Mouse (Mus musculus): ENCODE data around the gene Prickle2. TPM values are rescaled to one million over a fixed set of nuclear protein-coding genes. Genes with fewer than 3 reads are reported as not detected.

Prickle2 gene
- polyA plus RNA-seq, 2 experiments = 0.15 to 0.20 TPM

GRCm38 (mm10) chr6:92640896-92641295 lies 65.1 kb downstream of the Prickle2 start:
- Histone ChIP-seq H3K4me1 (replicated peaks; ENCODE audit: control insufficient read depth in 2 of 2, insufficient read depth in 2 of 2, low read length in 1 of 2) (no peaks in the 10 kb centered on the region), H3K27ac (no peak overlapping the region), H3K9me3 (ENCODE audit: control insufficient read depth, low read length) (no peaks in the 10 kb centered on the region), H3K9ac (replicated peaks) (no peak overlapping the region), H3K4me2 (ENCODE audit: low read depth) (no peak overlapping the region), H3K4me3 (ENCODE audit: insufficient read depth in 1 of 2, low read depth in 2 of 2, low read length in 2 of 2) (no peak overlapping the region), H3K27me3 (ENCODE audit: control insufficient read depth, insufficient read depth, low read length) (no peaks in the 10 kb centered on the region), H3K36me3 (replicated peaks; ENCODE audit: control insufficient read depth, insufficient read depth, low read depth) (no peaks in the 10 kb centered on the region)
- 60% methylated on average over 2 of the region's 2 CpGs for WGBS (ENCODE audit: insufficient replicate concordance)
- ATAC-seq (ENCODE audit: insufficient read depth) (no peak), DNase-seq (ENCODE audit: low read depth in 3 of 3, low spot score in 3 of 3) (no peak)
- TF ChIP-seq CTCF (IDR thresholded peaks at IDR 0.05; ENCODE audit: low read depth) = no peak
- TF ChIP-seq EP300 (IDR thresholded peaks at IDR 0.05; ENCODE audit: low read depth) = no peak

DNA sequence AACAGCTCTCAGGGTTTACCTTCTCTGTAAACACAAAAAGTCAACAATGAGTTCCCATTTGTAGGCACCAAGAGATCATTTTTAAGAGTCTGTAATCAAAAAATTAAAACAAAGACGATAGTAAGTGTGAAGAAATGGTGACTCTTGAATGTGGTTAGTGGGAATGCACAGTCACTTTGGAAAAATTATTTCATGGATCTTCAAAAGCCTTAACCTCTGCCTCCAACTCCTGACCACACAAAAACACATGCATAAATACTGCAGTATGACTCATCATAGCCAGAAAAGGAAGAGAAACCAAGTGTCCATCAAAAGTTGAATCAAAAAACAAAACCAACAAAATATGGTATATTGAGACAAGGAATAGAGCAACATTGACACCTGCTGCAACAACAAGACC lies 69.5 kb downstream of the Prickle2 start:
- H3K36me3 ChIP-seq (replicated peaks; ENCODE audit: control insufficient read depth, insufficient read depth, low read depth) = no peaks in the 10 kb centered on the region
- TF ChIP-seq CTCF (IDR thresholded peaks at IDR 0.05; ENCODE audit: low read depth) (no peak), EP300 (IDR thresholded peaks at IDR 0.05; ENCODE audit: low read depth) (no peak)
- WGBS (ENCODE audit: insufficient replicate concordance) = 50% methylated on average over 1 of the region's 1 CpGs
- H3K4me1 ChIP-seq (replicated peaks; ENCODE audit: control insufficient read depth in 2 of 2, insufficient read depth in 2 of 2, low read length in 1 of 2) = no peaks in the 10 kb centered on the region
- no peak overlapping the region for H3K4me3 ChIP-seq (ENCODE audit: insufficient read depth in 1 of 2, low read depth in 2 of 2, low read length in 2 of 2)
- H3K27me3 ChIP-seq (ENCODE audit: control insufficient read depth, insufficient read depth, low read length) = no peaks in the 10 kb centered on the region
- no peak overlapping the region for H3K27ac ChIP-seq
- no peaks in the 10 kb centered on the region for H3K9me3 ChIP-seq (ENCODE audit: control insufficient read depth, low read length)
- H3K4me2 ChIP-seq (ENCODE audit: low read depth) = no peak overlapping the region
- no peak overlapping the region for H3K9ac ChIP-seq (replicated peaks)
- DNase-seq (ENCODE audit: low read depth in 3 of 3, low spot score in 3 of 3) (no peak), ATAC-seq (ENCODE audit: insufficient read depth) (no peak)

DNA sequence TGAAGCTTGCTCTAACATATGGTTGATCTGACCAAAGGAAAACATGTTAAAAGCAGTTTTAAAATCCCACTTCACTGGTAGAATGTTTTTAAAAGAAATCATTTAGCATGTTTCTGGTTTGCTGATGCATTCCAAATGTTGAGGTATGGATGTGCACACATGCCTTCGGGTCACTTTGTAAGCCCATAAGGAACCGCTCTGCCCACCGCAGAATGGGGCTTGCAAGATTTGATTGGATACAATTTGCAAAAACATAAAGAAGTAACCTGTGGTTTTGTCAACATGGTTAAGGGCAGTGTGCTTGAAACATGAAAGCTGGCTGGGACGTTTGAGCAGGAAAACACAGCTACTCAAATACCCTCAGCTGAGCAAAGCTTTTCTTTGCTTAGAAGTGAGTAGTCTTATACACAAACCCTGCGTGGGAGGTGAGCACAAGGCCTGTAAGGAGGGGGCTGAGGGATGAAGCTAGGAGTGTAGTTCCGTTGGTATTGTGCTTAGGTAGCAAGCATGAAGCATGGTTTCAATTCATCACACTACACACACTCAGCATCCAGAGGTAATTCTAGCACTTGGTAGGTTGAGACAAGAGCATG lies 71.0 kb downstream of the Prickle2 start:
- WGBS (ENCODE audit: insufficient replicate concordance) = 57% methylated on average over 6 of the region's 6 CpGs
- H3K27ac ChIP-seq = no peak overlapping the region
- no peaks in the 10 kb centered on the region for H3K4me1 ChIP-seq (replicated peaks; ENCODE audit: control insufficient read depth in 2 of 2, insufficient read depth in 2 of 2, low read length in 1 of 2)
- H3K9me3 ChIP-seq (ENCODE audit: control insufficient read depth, low read length) = no peaks in the 10 kb centered on the region
- DNase-seq (ENCODE audit: low read depth in 3 of 3, low spot score in 3 of 3) (no peak), ATAC-seq (ENCODE audit: insufficient read depth) (no peak)
- no peaks in the 10 kb centered on the region for H3K36me3 ChIP-seq (replicated peaks; ENCODE audit: control insufficient read depth, insufficient read depth, low read depth)
- H3K27me3 ChIP-seq (ENCODE audit: control insufficient read depth, insufficient read depth, low read length) = no peaks in the 10 kb centered on the region
- H3K4me2 ChIP-seq (ENCODE audit: low read depth) = no peak overlapping the region
- no peak overlapping the region for H3K9ac ChIP-seq (replicated peaks)
- TF ChIP-seq EP300 (IDR thresholded peaks at IDR 0.05; ENCODE audit: low read depth) (no peak), CTCF (IDR thresholded peaks at IDR 0.05; ENCODE audit: low read depth) (no peak)
- no peak overlapping the region for H3K4me3 ChIP-seq (ENCODE audit: insufficient read depth in 1 of 2, low read depth in 2 of 2, low read length in 2 of 2)

GRCm38 (mm10) chr6:92630991-92631390 lies 75.0 kb downstream of the Prickle2 start:
- TF ChIP-seq EP300 (IDR thresholded peaks at IDR 0.05; ENCODE audit: low read depth) (no peak), CTCF (IDR thresholded peaks at IDR 0.05; ENCODE audit: low read depth) (no peak)
- no peak for ATAC-seq (ENCODE audit: insufficient read depth)
- WGBS (ENCODE audit: insufficient replicate concordance) = 63% methylated on average over 2 of the region's 2 CpGs
- H3K9me3 ChIP-seq (ENCODE audit: control insufficient read depth, low read length) = no peaks in the 10 kb centered on the region
- H3K4me2 ChIP-seq (ENCODE audit: low read depth) = no peak overlapping the region
- H3K4me1 ChIP-seq (replicated peaks; ENCODE audit: control insufficient read depth in 2 of 2, insufficient read depth in 2 of 2, low read length in 1 of 2) = no peaks in the 10 kb centered on the region
- H3K27ac ChIP-seq = no peak overlapping the region
- H3K4me3 ChIP-seq (ENCODE audit: insufficient read depth in 1 of 2, low read depth in 2 of 2, low read length in 2 of 2) = no peak overlapping the region
- no peak for DNase-seq (ENCODE audit: low read depth in 3 of 3, low spot score in 3 of 3)
- no peaks in the 10 kb centered on the region for H3K27me3 ChIP-seq (ENCODE audit: control insufficient read depth, insufficient read depth, low read length)
- no peak overlapping the region for H3K9ac ChIP-seq (replicated peaks)
- H3K36me3 ChIP-seq (replicated peaks; ENCODE audit: control insufficient read depth, insufficient read depth, low read depth) = no peaks in the 10 kb centered on the region

GRCm38 (mm10) chr6:92627711-92628110 lies 78.2 kb downstream of the Prickle2 start:
- Histone ChIP-seq H3K27me3 (ENCODE audit: control insufficient read depth, insufficient read depth, low read length) (no peaks in the 10 kb centered on the region), H3K36me3 (replicated peaks; ENCODE audit: control insufficient read depth, insufficient read depth, low read depth) (no peaks in the 10 kb centered on the region), H3K4me2 (ENCODE audit: low read depth) (no peak overlapping the region), H3K27ac (no peak overlapping the region), H3K4me1 (replicated peaks; ENCODE audit: control insufficient read depth in 2 of 2, insufficient read depth in 2 of 2, low read length in 1 of 2) (no peaks in the 10 kb centered on the region), H3K9ac (replicated peaks) (no peak overlapping the region), H3K4me3 (ENCODE audit: insufficient read depth in 1 of 2, low read depth in 2 of 2, low read length in 2 of 2) (no peak overlapping the region), H3K9me3 (ENCODE audit: control insufficient read depth, low read length) (no peaks in the 10 kb centered on the region)
- TF ChIP-seq CTCF (IDR thresholded peaks at IDR 0.05; ENCODE audit: low read depth) = no peak
- TF ChIP-seq EP300 (IDR thresholded peaks at IDR 0.05; ENCODE audit: low read depth) = no peak
- WGBS (ENCODE audit: insufficient replicate concordance) = 65% methylated on average over 3 of the region's 3 CpGs
- no peak for ATAC-seq (ENCODE audit: insufficient read depth)
- no peak for DNase-seq (ENCODE audit: low read depth in 3 of 3, low spot score in 3 of 3)
